Mouse (Mus musculus): ENCODE results near the gene Zscan20. TPM values are rescaled to one million over a fixed set of nuclear protein-coding genes. Genes with fewer than 3 reads are reported as not detected.
A peak's percentile ranks its signal among the peaks of the same experiment; 100 is the strongest.

Zscan20 gene
- 2.8 TPM for polyA plus RNA-seq (2021)

- CTCF ChIA-PET = no interaction called here
- in situ Hi-C loops (cut with MboI; ENCODE audit: low pct_unique_long_range_greater_than_20kb) = loop anchor here (5.0 to 25.0 kb wide), 4 partner anchors 102 to 502 kb away; partner anchors contain the start of genes Hpca and Tmem54
Observed at GRCm38 (mm10) chr4:128609925-128610402, at the start of gene Zscan20. Zscan20 (minus strand) TSS chr4:128610098.

GRCm38 (mm10) chr4:128655446-128655845, 45.5 kb upstream of the Zscan20 start:
- DNase-seq (ENCODE audit: low read depth, low spot score) = no peak
- no peak for TF ChIP-seq CTCF (IDR thresholded peaks at IDR 0.05)
- no peak for ATAC-seq
- no peaks in the 10 kb centered on the region for H3K27me3 ChIP-seq
- POLR2A ChIA-PET = no interaction called here
- in situ Hi-C loops (cut with MboI; ENCODE audit: low pct_unique_long_range_greater_than_20kb) = no loop called here
- CTCF ChIA-PET = no interaction called here

More at GRCm38 (mm10) chr4:128609925-128610402, at the start of gene Zscan20:
- TF ChIP-seq CTCF (IDR thresholded peaks at IDR 0.05) = no peak
- POLR2A ChIA-PET = no interaction called here
- ATAC-seq (peak; percentile 98), DNase-seq (ENCODE audit: low read depth, low spot score) (peak; percentile 87)
- no peaks in the 10 kb centered on the region for H3K27me3 ChIP-seq

GRCm38 (mm10) chr4:128654505-128655381, 44.8 kb upstream of the Zscan20 start, which contains the start of gene Phc2:
Phc2 (plus strand) TSS chr4:128654702.
- DNase-seq (ENCODE audit: low read depth, low spot score) = peak; percentile 33
- peak; percentile 85 for ATAC-seq
- no peaks in the 10 kb centered on the region for H3K27me3 ChIP-seq
- in situ Hi-C loops (cut with MboI; ENCODE audit: low pct_unique_long_range_greater_than_20kb) = no loop called here
- POLR2A ChIA-PET = no interaction called here
- CTCF ChIA-PET = no interaction called here
- TF ChIP-seq CTCF (IDR thresholded peaks at IDR 0.05) = peak; percentile 60

- ATAC-seq = no peak
- ChIA-PET CTCF (no interaction called here), POLR2A (no interaction called here)
- no peak for TF ChIP-seq CTCF (IDR thresholded peaks at IDR 0.05)
- no peaks in the 10 kb centered on the region for H3K27me3 ChIP-seq
- DNase-seq (ENCODE audit: low read depth, low spot score) = no peak
- in situ Hi-C loops (cut with MboI; ENCODE audit: low pct_unique_long_range_greater_than_20kb) = no loop called here
Observed at GRCm38 (mm10) chr4:128652584-128653298, 42.8 kb upstream of the Zscan20 start.

- ATAC-seq (no peak), DNase-seq (ENCODE audit: low read depth, low spot score) (no peak)
- ChIA-PET POLR2A (no interaction called here), CTCF (no interaction called here)
- in situ Hi-C loops (cut with MboI; ENCODE audit: low pct_unique_long_range_greater_than_20kb) = no loop called here
- H3K27me3 ChIP-seq = no peaks in the 10 kb centered on the region
- no peak for TF ChIP-seq CTCF (IDR thresholded peaks at IDR 0.05)
Observed at GRCm38 (mm10) chr4:128651530-128651929, 41.6 kb upstream of the Zscan20 start.

GRCm38 (mm10) chr4:128648567-128649255, 38.8 kb upstream of the Zscan20 start:
- H3K27me3 ChIP-seq = no peaks in the 10 kb centered on the region
- TF ChIP-seq CTCF (IDR thresholded peaks at IDR 0.05) = no peak
- ChIA-PET CTCF (no interaction called here), POLR2A (no interaction called here)
- ATAC-seq = no peak
- DNase-seq (ENCODE audit: low read depth, low spot score) = no peak
- in situ Hi-C loops (cut with MboI; ENCODE audit: low pct_unique_long_range_greater_than_20kb) = no loop called here

- POLR2A ChIA-PET = no interaction called here
- in situ Hi-C loops (cut with MboI; ENCODE audit: low pct_unique_long_range_greater_than_20kb) = no loop called here
- ATAC-seq (no peak), DNase-seq (ENCODE audit: low read depth, low spot score) (no peak)
- CTCF ChIA-PET = interaction anchor here (1.3 kb wide), 1 partner anchor 9 kb away, joined by 3 read pairs; no protein-coding TSS in a partner anchor
- TF ChIP-seq CTCF (IDR thresholded peaks at IDR 0.05) = no peak
- H3K27me3 ChIP-seq = no peaks in the 10 kb centered on the region
Observed at GRCm38 (mm10) chr4:128646762-128647161, 36.9 kb upstream of the Zscan20 start.

GRCm38 (mm10) chr4:128645896-128646295, 36.0 kb upstream of the Zscan20 start:
- ChIA-PET POLR2A (no interaction called here), CTCF (interaction anchor here (1.3 kb wide), 1 partner anchor 8 kb away, joined by 3 read pairs; no protein-coding TSS in a partner anchor)
- ATAC-seq (no peak), DNase-seq (ENCODE audit: low read depth, low spot score) (no peak)
- no peak for TF ChIP-seq CTCF (IDR thresholded peaks at IDR 0.05)
- in situ Hi-C loops (cut with MboI; ENCODE audit: low pct_unique_long_range_greater_than_20kb) = no loop called here
- H3K27me3 ChIP-seq = no peaks in the 10 kb centered on the region

GRCm38 (mm10) chr4:128641766-128642717, 32.1 kb upstream of the Zscan20 start:
- ATAC-seq (no peak), DNase-seq (ENCODE audit: low read depth, low spot score) (no peak)
- in situ Hi-C loops (cut with MboI; ENCODE audit: low pct_unique_long_range_greater_than_20kb) = no loop called here
- H3K27me3 ChIP-seq = peaks cover under 1% of the 10 kb centered on the region
- ChIA-PET CTCF (no interaction called here), POLR2A (no interaction called here)
- TF ChIP-seq CTCF (IDR thresholded peaks at IDR 0.05) = no peak

Measured in Patski (cell line).